Mouse (Mus musculus) effector memory CD4-positive, alpha-beta T cell, adult 5 months (primary cell): ENCODE measurements around the gene Ssb. TPM values are rescaled to one million over a fixed set of nuclear protein-coding genes. Genes with fewer than 3 reads are reported as not detected.

ENCODE experiments used
- polyA plus RNA-seq: library from polyadenylated mRNA; unstranded; fragments of 100-300 nt; shearing (Covaris generic); gene quantifications from one replicate; pipeline ENCODE4 v1.2.1, GENCODE M21; 2017

Ssb gene
- polyA plus RNA-seq: 318 TPM

GRCm38 (mm10) chr2:69861485-69862091 lies at the start of gene Ssb:
TSS of gene Ssb (plus strand) at chr2:69861562.

GRCm38 (mm10) chr2:69821711-69822110 lies 39.7 kb upstream of the Ssb start, which contains the start of gene Klhl23:
TSS of gene Klhl23 (plus strand) at chr2:69821944.

GRCm38 (mm10) chr2:69885451-69886305 lies 24.3 kb downstream of the Ssb start, which contains the start of gene Mettl5:
TSS of gene Mettl5 (minus strand) at chr2:69885615.

GRCm38 (mm10) chr2:69897039-69897617 lies 35.8 kb downstream of the Ssb start, which contains the start of gene Ubr3:
TSS of gene Ubr3 (plus strand) at chr2:69897246.

Other genes starting within 250 kb of the Ssb start
- 0.67 TPM for gene Bbs5, start 214.4 kb upstream of the Ssb start, polyA plus RNA-seq
- gene Klhl41, start 191.4 kb upstream of the Ssb start, polyA plus RNA-seq: not detected
- 9.9 TPM for gene Fastkd1, start 148.0 kb upstream of the Ssb start, polyA plus RNA-seq
- gene Ppig, start 139.0 kb upstream of the Ssb start, polyA plus RNA-seq: 218 TPM
- 0.27 TPM for gene Ccdc173, start 72.0 kb upstream of the Ssb start, polyA plus RNA-seq
- 20.6 TPM for gene Phospho2, start 71.9 kb upstream of the Ssb start, polyA plus RNA-seq
- gene Klhl23, start 39.6 kb upstream of the Ssb start, polyA plus RNA-seq: not detected
- gene Mettl5, start 24.1 kb downstream of the Ssb start, polyA plus RNA-seq: 23.1 TPM
- 24.8 TPM for gene Ubr3, start 35.7 kb downstream of the Ssb start, polyA plus RNA-seq
- gene Myo3b, start 177.6 kb downstream of the Ssb start, polyA plus RNA-seq: 5.0 TPM